Comparison of ENCODE assay signal across 10 mouse cellular contexts in genomic region chr10:80048834-80049233, GRCm38 (mm10). TPM values are rescaled to one million over a fixed set of nuclear protein-coding genes. Genes with fewer than 3 reads are reported as not detected.
DNase-seq lines count a peak whose midpoint lies in the region; ATAC-seq and TF ChIP-seq lines count a peak whose summit lies in the region.
"Had no signal": no experiment of that assay in that cellular context is flagged by ENCODE, and none has a peak within 500 bp of the region (broad histone marks: within the 10 kb centered on the region; RNA-seq: fewer than 3 reads in every experiment).

No protein-coding gene starts in this region.

- no peak overlapping the region for H3K4me2 ChIP-seq in forebrain, embryonic 16.5 days (ENCODE audit: low read length)
- H3K4me2 ChIP-seq in liver, embryonic 12.5 days, result no peak overlapping the region
- H3K4me2 ChIP-seq in liver, postnatal 0 days (ENCODE audit: low read depth, low read length), result no peak overlapping the region
- no peak overlapping the region for H3K4me2 ChIP-seq in intestine, postnatal 0 days (replicated peaks; ENCODE audit: low read depth)

- peak overlapping the region; percentile 84 for H3K27ac ChIP-seq in forebrain, embryonic 10.5 days
- no peak overlapping the region for H3K27ac ChIP-seq in forebrain, embryonic 16.5 days (ENCODE audit: low read length)
- H3K27ac ChIP-seq in liver, embryonic 12.5 days, result peak overlapping the region; percentile 62
- H3K27ac ChIP-seq in liver, postnatal 0 days (ENCODE audit: low read depth), result no peak overlapping the region
- peak overlapping the region; percentile 81 for H3K27ac ChIP-seq in embryonic facial prominence, embryonic 10.5 days (replicated peaks)
- H3K27ac ChIP-seq in intestine, postnatal 0 days (ENCODE audit: low read depth, low read length), result peak overlapping the region; percentile 9; the same call in 1 of the 2 replicates

- peaks cover 77% of the 10 kb centered on the region for H3K4me1 ChIP-seq in forebrain, embryonic 10.5 days
- peaks cover 10% of the 10 kb centered on the region for H3K4me1 ChIP-seq in forebrain, embryonic 16.5 days (replicated peaks; ENCODE audit: control insufficient read depth, insufficient read depth, low read length)
- peaks cover 78% of the 10 kb centered on the region for H3K4me1 ChIP-seq in liver, embryonic 12.5 days
- peaks cover 37% of the 10 kb centered on the region for H3K4me1 ChIP-seq in liver, postnatal 0 days (ENCODE audit: insufficient read depth)
- H3K4me1 ChIP-seq in embryonic facial prominence, embryonic 10.5 days, result peaks cover 76% of the 10 kb centered on the region
- H3K4me1 ChIP-seq in intestine, postnatal 0 days (replicated peaks; ENCODE audit: control insufficient read depth, insufficient read depth, low read length), result peaks cover 2% of the 10 kb centered on the region; the same call in 1 of the 2 replicates

- peaks cover 12% of the 10 kb centered on the region; the same call in 1 of the 2 replicates for H3K27me3 ChIP-seq in forebrain, embryonic 10.5 days (ENCODE audit: poor library complexity, severe bottlenecking)
- H3K27me3 ChIP-seq in forebrain, embryonic 16.5 days (replicated peaks; ENCODE audit: control insufficient read depth, insufficient read depth, low read length), result no peaks in the 10 kb centered on the region
- no peaks in the 10 kb centered on the region for H3K27me3 ChIP-seq in liver, embryonic 12.5 days (replicated peaks)
- no peaks in the 10 kb centered on the region for H3K27me3 ChIP-seq in liver, postnatal 0 days (ENCODE audit: insufficient read depth, low read length)
- H3K27me3 ChIP-seq in embryonic facial prominence, embryonic 10.5 days (replicated peaks; ENCODE audit: low read depth, poor library complexity, severe bottlenecking), result 0 out of 2 replicates have a peak, but pooled peaks cover 10% of the 10 kb centered on the region
- no peaks in the 10 kb centered on the region for H3K27me3 ChIP-seq in intestine, postnatal 0 days (replicated peaks; ENCODE audit: control insufficient read depth, insufficient read depth, low read length)

- TF ChIP-seq EP300 in liver, postnatal 0 days (IDR thresholded peaks at IDR 0.05; ENCODE audit: low read depth), result no peak

- DNase-seq in forebrain, embryonic 10.5 days (ENCODE audit: extremely low spot score, low spot score), result no peak
- DNase-seq in liver, postnatal 0 days, result no peak
- DNase-seq in embryonic facial prominence, embryonic 10.5 days (ENCODE audit: low spot score), result no peak
- no peak for DNase-seq in spleen, adult 18-20 months
- DNase-seq in cerebellum, postnatal 14 days, result no peak
- DNase-seq: kidney, adult 9 months; thymus, adult 2 months had no signal

- no peak for TF ChIP-seq CTCF in liver, postnatal 0 days (IDR thresholded peaks at IDR 0.05; ENCODE audit: low read depth)
- no peak for TF ChIP-seq CTCF in intestine, postnatal 0 days (IDR thresholded peaks at IDR 0.05; ENCODE audit: low read depth)

- peak overlapping the region; percentile 6; the same call in 1 of the 2 replicates for H3K4me3 ChIP-seq in forebrain, embryonic 10.5 days
- no peak overlapping the region for H3K4me3 ChIP-seq in forebrain, embryonic 16.5 days (replicated peaks; ENCODE audit: low read length)
- no peak overlapping the region for H3K4me3 ChIP-seq in liver, embryonic 12.5 days
- H3K4me3 ChIP-seq in liver, postnatal 0 days (ENCODE audit: low read depth, low read length), result no peak overlapping the region
- H3K4me3 ChIP-seq in embryonic facial prominence, embryonic 10.5 days, result no peak overlapping the region
- H3K4me3 ChIP-seq in intestine, postnatal 0 days (ENCODE audit: low read depth, low read length), result no peak overlapping the region

- WGBS in forebrain, embryonic 10.5 days, result 58% methylated on average over 3 of the region's 3 CpGs
- 57% methylated on average over 3 of the region's 3 CpGs for WGBS in forebrain, embryonic 16.5 days
- WGBS in liver, embryonic 12.5 days (ENCODE audit: insufficient replicate concordance), result 24% methylated on average over 3 of the region's 3 CpGs
- WGBS in liver, postnatal 0 days (ENCODE audit: insufficient replicate concordance), result 34% methylated on average over 3 of the region's 3 CpGs
- 43% methylated on average over 3 of the region's 3 CpGs for WGBS in embryonic facial prominence, embryonic 10.5 days
- WGBS in intestine, postnatal 0 days, result 48% methylated on average over 3 of the region's 3 CpGs

- H3K9me3 ChIP-seq in forebrain, embryonic 10.5 days, result no peaks in the 10 kb centered on the region
- no peaks in the 10 kb centered on the region for H3K9me3 ChIP-seq in forebrain, embryonic 16.5 days (ENCODE audit: control insufficient read depth, low read length)
- no peaks in the 10 kb centered on the region for H3K9me3 ChIP-seq in liver, embryonic 12.5 days (replicated peaks)
- H3K9me3 ChIP-seq in liver, postnatal 0 days (ENCODE audit: low read length), result no peaks in the 10 kb centered on the region
- no peaks in the 10 kb centered on the region for H3K9me3 ChIP-seq in embryonic facial prominence, embryonic 10.5 days
- H3K9me3 ChIP-seq in intestine, postnatal 0 days (ENCODE audit: control insufficient read depth), result no peaks in the 10 kb centered on the region

- H3K36me3 ChIP-seq in forebrain, embryonic 10.5 days (replicated peaks), result no peaks in the 10 kb centered on the region
- H3K36me3 ChIP-seq in forebrain, embryonic 16.5 days (ENCODE audit: control insufficient read depth, insufficient read depth), result no peaks in the 10 kb centered on the region
- no peaks in the 10 kb centered on the region for H3K36me3 ChIP-seq in liver, embryonic 12.5 days
- no peaks in the 10 kb centered on the region for H3K36me3 ChIP-seq in liver, postnatal 0 days (replicated peaks; ENCODE audit: insufficient read depth, low read length)
- H3K36me3 ChIP-seq in embryonic facial prominence, embryonic 10.5 days (replicated peaks), result no peaks in the 10 kb centered on the region
- no peaks in the 10 kb centered on the region for H3K36me3 ChIP-seq in intestine, postnatal 0 days (ENCODE audit: control insufficient read depth, insufficient read depth)

- no peak overlapping the region for H3K9ac ChIP-seq in forebrain, embryonic 16.5 days (replicated peaks; ENCODE audit: low read depth, low read length)
- H3K9ac ChIP-seq in liver, embryonic 12.5 days, result peak overlapping the region; percentile 23; the same call in 1 of the 2 replicates
- H3K9ac ChIP-seq in liver, postnatal 0 days (replicated peaks), result no peak overlapping the region
- H3K9ac ChIP-seq in intestine, postnatal 0 days (ENCODE audit: low read depth, low read length), result no peak overlapping the region

- no peak for ATAC-seq in forebrain, embryonic 16.5 days
- no peak for ATAC-seq in liver, embryonic 12.5 days
- ATAC-seq in liver, postnatal 0 days, result no peak
- ATAC-seq in intestine, postnatal 0 days, result no peak

RNA-seq across cellular contexts. Expression of gene Gpx4, which starts 1.9 kb away (rescaled TPM):
- 670 and 692 TPM in 2 replicates for polyA plus RNA-seq in forebrain, embryonic 10.5 days (2016; fragmentation: Nextera tagmentation; extraction: Ambion mirVana)
- 443 and 475 TPM in 2 replicates for polyA plus RNA-seq in forebrain, embryonic 16.5 days (2015; fragmentation: Nextera tagmentation; extraction: Ambion mirVana)
- polyA plus RNA-seq in liver, embryonic 12.5 days (2016; fragmentation: Nextera tagmentation; extraction: Ambion mirVana), result 682 and 685 TPM in 2 replicates
- 537 and 560 TPM in 2 replicates for polyA plus RNA-seq in liver, postnatal 0 days (2015; fragmentation: Nextera tagmentation; extraction: Ambion mirVana)
- 618 and 672 TPM in 2 replicates for polyA plus RNA-seq in embryonic facial prominence, embryonic 10.5 days (2016; fragmentation: Nextera tagmentation; extraction: Ambion mirVana)
- polyA plus RNA-seq in intestine, postnatal 0 days (2015; fragmentation: Nextera tagmentation; extraction: Ambion mirVana), result 1,519 and 1,523 TPM in 2 replicates

RNA-seq across cellular contexts. Expression of gene Polr2e, which starts 9.2 kb away (rescaled TPM):
- 279 and 286 TPM in 2 replicates for polyA plus RNA-seq in forebrain, embryonic 10.5 days (2016; fragmentation: Nextera tagmentation; extraction: Ambion mirVana)
- 173 and 178 TPM in 2 replicates for polyA plus RNA-seq in forebrain, embryonic 16.5 days (2015; fragmentation: Nextera tagmentation; extraction: Ambion mirVana)
- polyA plus RNA-seq in liver, embryonic 12.5 days (2016; fragmentation: Nextera tagmentation; extraction: Ambion mirVana), result 142 and 147 TPM in 2 replicates
- 57.0 and 58.3 TPM in 2 replicates for polyA plus RNA-seq in liver, postnatal 0 days (2015; fragmentation: Nextera tagmentation; extraction: Ambion mirVana)
- polyA plus RNA-seq in embryonic facial prominence, embryonic 10.5 days (2016; fragmentation: Nextera tagmentation; extraction: Ambion mirVana), result 312 and 316 TPM in 2 replicates
- polyA plus RNA-seq in intestine, postnatal 0 days (2015; fragmentation: Nextera tagmentation; extraction: Ambion mirVana), result 90.0 and 98.5 TPM in 2 replicates

RNA-seq across cellular contexts. Expression of gene Arhgap45, which starts 32.4 kb away (rescaled TPM):
- 8.0 and 9.1 TPM in 2 replicates for polyA plus RNA-seq in forebrain, embryonic 10.5 days (2016; fragmentation: Nextera tagmentation; extraction: Ambion mirVana)
- polyA plus RNA-seq in forebrain, embryonic 16.5 days (2015; fragmentation: Nextera tagmentation; extraction: Ambion mirVana), result 1.2 and 1.8 TPM in 2 replicates
- 22.3 and 22.8 TPM in 2 replicates for polyA plus RNA-seq in liver, embryonic 12.5 days (2016; fragmentation: Nextera tagmentation; extraction: Ambion mirVana)
- 12.1 and 14.2 TPM in 2 replicates for polyA plus RNA-seq in liver, postnatal 0 days (2015; fragmentation: Nextera tagmentation; extraction: Ambion mirVana)
- polyA plus RNA-seq in embryonic facial prominence, embryonic 10.5 days (2016; fragmentation: Nextera tagmentation; extraction: Ambion mirVana), result 11.2 and 11.3 TPM in 2 replicates
- 1.2 and 1.3 TPM in 2 replicates for polyA plus RNA-seq in intestine, postnatal 0 days (2015; fragmentation: Nextera tagmentation; extraction: Ambion mirVana)

RNA-seq across cellular contexts. Expression of gene Abca7, which starts 52.5 kb away (rescaled TPM):
- 2.9 and 3.1 TPM in 2 replicates for polyA plus RNA-seq in forebrain, embryonic 10.5 days (2016; fragmentation: Nextera tagmentation; extraction: Ambion mirVana)
- 3.9 and 4.7 TPM in 2 replicates for polyA plus RNA-seq in forebrain, embryonic 16.5 days (2015; fragmentation: Nextera tagmentation; extraction: Ambion mirVana)
- polyA plus RNA-seq in liver, embryonic 12.5 days (2016; fragmentation: Nextera tagmentation; extraction: Ambion mirVana), result 10.5 and 12.1 TPM in 2 replicates
- 2.5 and 3.1 TPM in 2 replicates for polyA plus RNA-seq in liver, postnatal 0 days (2015; fragmentation: Nextera tagmentation; extraction: Ambion mirVana)
- polyA plus RNA-seq in embryonic facial prominence, embryonic 10.5 days (2016; fragmentation: Nextera tagmentation; extraction: Ambion mirVana), result 2.9 and 3.2 TPM in 2 replicates
- 2.2 and 2.5 TPM in 2 replicates for polyA plus RNA-seq in intestine, postnatal 0 days (2015; fragmentation: Nextera tagmentation; extraction: Ambion mirVana)

RNA-seq across cellular contexts. Expression of gene Sbno2, which starts 56.5 kb away (rescaled TPM):
- 14.7 and 15.6 TPM in 2 replicates for polyA plus RNA-seq in forebrain, embryonic 10.5 days (2016; fragmentation: Nextera tagmentation; extraction: Ambion mirVana)
- 13.1 and 14.9 TPM in 2 replicates for polyA plus RNA-seq in forebrain, embryonic 16.5 days (2015; fragmentation: Nextera tagmentation; extraction: Ambion mirVana)
- 15.0 and 15.4 TPM in 2 replicates for polyA plus RNA-seq in liver, embryonic 12.5 days (2016; fragmentation: Nextera tagmentation; extraction: Ambion mirVana)
- 7.4 and 8.7 TPM in 2 replicates for polyA plus RNA-seq in liver, postnatal 0 days (2015; fragmentation: Nextera tagmentation; extraction: Ambion mirVana)
- polyA plus RNA-seq in embryonic facial prominence, embryonic 10.5 days (2016; fragmentation: Nextera tagmentation; extraction: Ambion mirVana), result 16.2 and 18.2 TPM in 2 replicates
- polyA plus RNA-seq in intestine, postnatal 0 days (2015; fragmentation: Nextera tagmentation; extraction: Ambion mirVana), result 9.8 and 11.1 TPM in 2 replicates

Comparison
In these comparisons a context has a peak if more than half of its experiments do, and no peak if none do; other contexts are left out.
1. H3K27ac ChIP-seq: peak in forebrain, embryonic 10.5 days (single experiment), liver, embryonic 12.5 days (single experiment), embryonic facial prominence, embryonic 10.5 days (single experiment) and intestine, postnatal 0 days (single experiment); none in forebrain, embryonic 16.5 days (single experiment) and liver, postnatal 0 days (single experiment).